Mouse (Mus musculus) small intestine, adult 2 months (tissue): ENCODE data around the gene Cldn7. TPM values are rescaled to one million over a fixed set of nuclear protein-coding genes. Genes with fewer than 3 reads are reported as not detected.

Experiments
- H3K27ac ChIP-seq: fragments of 200-500 bp; 2 replicates; pipeline ENCODE4 v1.5.1; 2012; ENCODE audit warnings: low read depth, low read length, control low read depth, inconsistent platforms; ENCODE audit not compliant: insufficient read depth
- H3K27me3 ChIP-seq: fragments of 200-500 bp; 2 replicates; pipeline ENCODE4 v1.6.1; 2012; ENCODE audit warnings: mild to moderate bottlenecking, moderate library complexity, low read length, inconsistent platforms; ENCODE audit not compliant: control insufficient read depth, insufficient read depth
- H3K36me3 ChIP-seq: fragments of 200-500 bp; 2 replicates; pipeline ENCODE4 v1.6.1; 2012; ENCODE audit warnings: mild to moderate bottlenecking, low read length, control low read depth, inconsistent platforms; ENCODE audit not compliant: control insufficient read depth, insufficient read depth
- H3K4me1 ChIP-seq: fragments of 200-500 bp; 2 replicates; pipeline ENCODE4 v1.6.1; 2012; ENCODE audit warnings: low read length, inconsistent platforms, mixed read lengths; ENCODE audit not compliant: control insufficient read depth, insufficient read depth, insufficient read length
- H3K4me3 ChIP-seq: fragments of 200-500 bp; 2 replicates; pipeline ENCODE4 v1.5.1; 2012; ENCODE audit warnings: low read depth, mild to moderate bottlenecking, control low read depth, inconsistent platforms, low read length, moderate library complexity
- CTCF ChIP-seq: fragments of 200-500 bp; IDR thresholded peaks from 2 replicates; pipeline ENCODE4 v1.5.1; 2012; ENCODE audit warnings: low read depth, mild to moderate bottlenecking, control low read depth, inconsistent platforms, low read length, moderate library complexity, mixed read lengths; ENCODE audit not compliant: insufficient replicate concordance, insufficient read length; ENCODE audit errors: extremely low read depth
- POLR2A ChIP-seq: fragments of 200-500 bp; IDR thresholded peaks from 2 replicates; pipeline ENCODE4 v1.6.1; 2012; ENCODE audit warnings: low read depth, mild to moderate bottlenecking, control low read depth, inconsistent platforms, low read length, moderate library complexity
- WGBS: fragments of 180-500 bp; shearing (Covaris S2); methylation state at CpG from one replicate; pipeline ENCODE4 v1.1.7; 2018; 5-methylcytosine and 5-hydroxymethylcytosine counted together
- polyA plus RNA-seq: library from polyadenylated mRNA; depleted of rRNA; stranded (reverse); fragments of >200 nt; gene quantifications from 2 replicates; pipeline ENCODE4 v1.2.3, GENCODE M21; 2012

Gene Cldn7
- polyA plus RNA-seq, 1 experiment: 1,844 TPM

- no peaks in the 10 kb centered on the region for H3K27me3 ChIP-seq
- H3K27ac ChIP-seq: no peak overlapping the region
- peaks cover 30% of the 10 kb centered on the region for H3K36me3 ChIP-seq
- no peak for TF ChIP-seq POLR2A
- peak; percentile 11; the same call in 1 of the 2 replicates for TF ChIP-seq CTCF
- H3K4me1 ChIP-seq: peaks cover 6% of the 10 kb centered on the region; the same call in 1 of the 2 replicates
- WGBS: 92% methylated on average over 27 of the region's 27 CpGs
- H3K4me3 ChIP-seq: no peak overlapping the region
These were observed 34.2 kb downstream of the Cldn7 start for GRCm38 (mm10) chr11:69998567-69999491.

DNA sequence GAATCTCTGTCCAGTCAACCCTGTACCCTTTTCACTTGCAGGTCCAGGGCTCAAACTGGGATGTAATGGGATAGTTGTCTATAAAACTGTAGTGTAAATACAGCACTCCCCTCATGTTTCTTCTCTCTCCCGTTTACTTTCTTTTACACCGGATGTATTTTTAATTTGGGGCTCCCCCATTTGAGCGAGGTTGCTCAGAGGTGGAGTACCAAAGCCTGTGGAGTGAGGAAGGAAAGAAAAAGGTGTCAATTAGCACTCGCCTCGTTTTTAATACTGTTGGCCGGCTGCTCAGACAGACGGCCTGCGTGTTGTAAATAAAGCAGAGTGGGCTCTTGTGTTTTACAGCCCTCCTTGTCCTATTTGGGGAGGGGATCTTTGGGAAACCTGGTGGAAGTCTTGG, 35.1 kb downstream of the Cldn7 start:
- no peak for TF ChIP-seq CTCF
- TF ChIP-seq POLR2A: no peak
- H3K27ac ChIP-seq: no peak overlapping the region
- H3K27me3 ChIP-seq: no peaks in the 10 kb centered on the region
- 72% methylated on average over 8 of the region's 8 CpGs for WGBS
- peaks cover 23% of the 10 kb centered on the region for H3K36me3 ChIP-seq
- H3K4me1 ChIP-seq: peaks cover 6% of the 10 kb centered on the region; the same call in 1 of the 2 replicates
- H3K4me3 ChIP-seq: no peak overlapping the region

DNA sequence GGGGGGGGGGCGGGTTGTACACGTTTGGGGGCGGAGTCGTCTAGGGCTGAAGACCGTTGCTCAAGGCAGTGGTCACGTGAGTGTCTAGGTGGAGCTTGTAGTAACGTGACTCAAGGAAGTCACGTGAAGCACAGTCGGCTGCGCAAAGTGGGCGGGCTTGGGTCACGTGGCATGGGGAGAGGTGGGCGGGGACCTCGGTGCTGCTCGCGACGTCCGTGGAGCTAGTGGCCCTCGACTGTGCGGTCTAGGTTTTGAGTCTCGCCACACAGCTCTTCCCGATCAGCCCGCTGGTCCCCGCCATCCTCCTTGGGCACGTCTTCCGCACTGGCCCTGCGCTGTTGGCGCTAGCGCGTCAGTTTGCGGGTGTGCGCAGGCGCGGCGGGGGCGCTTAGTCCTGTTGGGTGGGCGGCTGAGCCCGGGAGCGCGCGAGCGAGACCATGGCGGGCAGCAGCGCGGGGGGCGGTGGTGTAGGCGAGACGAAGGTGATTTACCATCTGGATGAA, 35.9 kb downstream of the Cldn7 start, which contains the start of gene Dvl2:
TSS of gene Dvl2 (plus strand) at position 200 of the 503 bp plus-strand sequence.
- H3K27me3 ChIP-seq: no peaks in the 10 kb centered on the region
- 1% methylated on average over 48 of the region's 48 CpGs for WGBS

GRCm38 (mm10) chr11:70001159-70001558, 36.6 kb downstream of the Cldn7 start:
- Histone ChIP-seq H3K27ac (peak overlapping the region; percentile 72; the same call in 1 of the 2 replicates), H3K36me3 (peaks cover 25% of the 10 kb centered on the region), H3K4me3 (peak overlapping the region; percentile 77), H3K4me1 (peaks cover 6% of the 10 kb centered on the region; the same call in 1 of the 2 replicates), H3K27me3 (no peaks in the 10 kb centered on the region)
- TF ChIP-seq POLR2A (no peak), CTCF (no peak)
- 13% methylated on average over 8 of the region's 8 CpGs for WGBS

More for the DNA sequence above, 35.9 kb downstream of the Cldn7 start, which contains the start of gene Dvl2:
- Histone ChIP-seq H3K36me3 (peaks cover 21% of the 10 kb centered on the region), H3K4me1 (peaks cover 6% of the 10 kb centered on the region; the same call in 1 of the 2 replicates), H3K27ac (peak within 1 kb of the TSS; percentile 72), H3K4me3 (peak within 1 kb of the TSS; percentile 77)
- no peak for TF ChIP-seq CTCF
- peak; percentile 63; the same call in 1 of the 2 replicates for TF ChIP-seq POLR2A

GRCm38 (mm10) chr11:70001865-70002264, 37.3 kb downstream of the Cldn7 start:
- Histone ChIP-seq H3K27ac (no peak overlapping the region), H3K27me3 (no peaks in the 10 kb centered on the region), H3K4me1 (peaks cover 6% of the 10 kb centered on the region; the same call in 1 of the 2 replicates), H3K4me3 (no peak overlapping the region), H3K36me3 (peaks cover 29% of the 10 kb centered on the region)
- 0 out of 2 replicates have a peak, but pooled peaks have one; percentile 6 for TF ChIP-seq CTCF
- TF ChIP-seq POLR2A: no peak

- Histone ChIP-seq H3K27ac (no peak overlapping the region), H3K4me1 (peaks cover 6% of the 10 kb centered on the region; the same call in 1 of the 2 replicates), H3K36me3 (peaks cover 34% of the 10 kb centered on the region), H3K4me3 (no peak overlapping the region), H3K27me3 (no peaks in the 10 kb centered on the region)
- TF ChIP-seq POLR2A (no peak), CTCF (no peak)
- WGBS: 90% methylated on average over 2 of the region's 2 CpGs
These were observed 37.9 kb downstream of the Cldn7 start for GRCm38 (mm10) chr11:70002471-70002870.

- H3K27ac ChIP-seq: no peak overlapping the region
- H3K4me1 ChIP-seq: peaks cover 6% of the 10 kb centered on the region; the same call in 1 of the 2 replicates
- H3K4me3 ChIP-seq: no peak overlapping the region
- WGBS: 46% methylated on average over 5 of the region's 5 CpGs
- no peaks in the 10 kb centered on the region for H3K27me3 ChIP-seq
- H3K36me3 ChIP-seq: peaks cover 35% of the 10 kb centered on the region
- TF ChIP-seq POLR2A (no peak), CTCF (peak; percentile 44; the same call in 1 of the 2 replicates)
These were observed 40.9 kb downstream of the Cldn7 start for GRCm38 (mm10) chr11:70005521-70005920.
